Mouse (Mus musculus) kidney, embryonic 16.5 days (tissue): ENCODE measurements around the gene Sdccag8. TPM values are rescaled to one million over a fixed set of nuclear protein-coding genes. Genes with fewer than 3 reads are reported as not detected.

Experiments
- ATAC-seq: fragments of 200-750 bp; cut with Nextera tagmentation; 2 replicates; pipeline ENCODE4 v1.8.0; 2017; ENCODE audit warnings: moderate TSS enrichment; ENCODE audit not compliant: low FRiP score, low TSS enrichment
- H3K27ac ChIP-seq: fragments of 300-500 bp; sonication (generic); 2 replicates; pipeline ENCODE4 v1.5.1; 2014; ENCODE audit warnings: low read length
- H3K27me3 ChIP-seq: fragments of 300-500 bp; sonication (generic); 2 replicates; pipeline ENCODE4 v1.6.1; 2014; ENCODE audit warnings: low read length, control low read depth, mixed read lengths; ENCODE audit not compliant: insufficient read depth
- H3K36me3 ChIP-seq: fragments of 300-500 bp; sonication (generic); 2 replicates; pipeline ENCODE4 v1.6.1; 2014; ENCODE audit warnings: low read length, control low read depth, mixed read lengths; ENCODE audit not compliant: insufficient read depth
- H3K4me1 ChIP-seq: fragments of 300-500 bp; sonication (generic); 2 replicates; pipeline ENCODE4 v1.6.1; 2014; ENCODE audit warnings: low read length, control low read depth, mixed read lengths; ENCODE audit not compliant: insufficient read depth
- H3K4me2 ChIP-seq: fragments of 300-500 bp; sonication (generic); replicated peaks from 2 replicates; pipeline ENCODE4 v1.6.1; 2014; ENCODE audit warnings: low read depth, low read length
- H3K4me3 ChIP-seq: fragments of 300-500 bp; sonication (generic); 2 replicates; pipeline ENCODE4 v1.5.1; 2014; ENCODE audit warnings: mild to moderate bottlenecking, low read length
- H3K9ac ChIP-seq: fragments of 300-500 bp; sonication (generic); replicated peaks from 2 replicates; pipeline ENCODE4 v1.6.1; 2014; ENCODE audit warnings: low read length
- H3K9me3 ChIP-seq: fragments of 300-500 bp; sonication (generic); 2 replicates; pipeline ENCODE4 v1.6.1; 2016; ENCODE audit warnings: low read length, control low read depth
- WGBS: fragments of 180-500 bp; shearing (Covaris S2); extraction: QIAGEN DNeasy Blood & Tissue Kit; methylation state at CpG from one replicate; pipeline ENCODE4 v1.1.7; 2014; 5-methylcytosine and 5-hydroxymethylcytosine counted together
- polyA plus RNA-seq: library from polyadenylated mRNA; unstranded; fragments of >200 nt; fragmentation: Nextera tagmentation; extraction: Ambion mirVana; gene quantifications from 2 replicates; pipeline ENCODE4 v1.2.1, GENCODE M21; 2015

The Sdccag8 gene
- polyA plus RNA-seq, 1 experiment from 2014 or later, result 20.1 TPM

- H3K9ac ChIP-seq, result no peak overlapping the region
- H3K4me3 ChIP-seq, result no peak overlapping the region
- H3K27ac ChIP-seq, result no peak overlapping the region
- no peaks in the 10 kb centered on the region for H3K9me3 ChIP-seq
- H3K36me3 ChIP-seq, result no peaks in the 10 kb centered on the region
- H3K4me2 ChIP-seq, result no peak overlapping the region
- WGBS, result 77% methylated on average over 6 of the region's 6 CpGs
- no peaks in the 10 kb centered on the region for H3K4me1 ChIP-seq
- no peaks in the 10 kb centered on the region for H3K27me3 ChIP-seq
- ATAC-seq, result no peak
Observed at GRCm38 (mm10) chr1:177039093-177039674, 224.7 kb downstream of the Sdccag8 start.

- H3K4me1 ChIP-seq, result no peaks in the 10 kb centered on the region
- no peaks in the 10 kb centered on the region for H3K9me3 ChIP-seq
- no peak for ATAC-seq
- H3K9ac ChIP-seq, result no peak overlapping the region
- H3K27me3 ChIP-seq, result no peaks in the 10 kb centered on the region
- 58% methylated on average over 4 of the region's 4 CpGs for WGBS
- no peaks in the 10 kb centered on the region for H3K36me3 ChIP-seq
- no peak overlapping the region for H3K4me3 ChIP-seq
- no peak overlapping the region for H3K4me2 ChIP-seq
- no peak overlapping the region for H3K27ac ChIP-seq
Observed at GRCm38 (mm10) chr1:177040058-177040457, 225.6 kb downstream of the Sdccag8 start.

DNA sequence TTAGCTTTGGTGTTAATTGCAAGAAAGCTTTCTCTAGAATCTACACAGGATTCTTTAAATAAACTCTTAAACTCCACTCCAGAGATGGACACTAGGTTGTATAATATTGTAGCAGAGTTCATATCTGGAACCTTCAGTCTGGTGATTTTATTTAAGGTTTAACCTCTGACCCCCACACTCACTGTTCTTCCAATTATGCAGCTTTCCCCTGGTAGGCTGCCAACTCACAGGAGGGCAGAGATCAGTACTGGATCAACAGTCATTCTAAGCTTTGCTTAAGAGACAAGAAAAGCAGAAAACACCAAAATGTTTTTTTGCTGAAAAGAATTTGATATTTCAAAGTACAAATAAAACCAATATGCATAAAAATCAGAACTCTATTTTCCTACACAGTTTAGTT, 231.4 kb downstream of the Sdccag8 start:
- H3K36me3 ChIP-seq, result no peaks in the 10 kb centered on the region
- ATAC-seq, result no peak
- H3K4me3 ChIP-seq, result no peak overlapping the region
- no peak overlapping the region for H3K27ac ChIP-seq
- H3K9ac ChIP-seq, result no peak overlapping the region
- no peaks in the 10 kb centered on the region for H3K9me3 ChIP-seq
- no peaks in the 10 kb centered on the region for H3K27me3 ChIP-seq
- no peak overlapping the region for H3K4me2 ChIP-seq
- no peaks in the 10 kb centered on the region for H3K4me1 ChIP-seq

DNA sequence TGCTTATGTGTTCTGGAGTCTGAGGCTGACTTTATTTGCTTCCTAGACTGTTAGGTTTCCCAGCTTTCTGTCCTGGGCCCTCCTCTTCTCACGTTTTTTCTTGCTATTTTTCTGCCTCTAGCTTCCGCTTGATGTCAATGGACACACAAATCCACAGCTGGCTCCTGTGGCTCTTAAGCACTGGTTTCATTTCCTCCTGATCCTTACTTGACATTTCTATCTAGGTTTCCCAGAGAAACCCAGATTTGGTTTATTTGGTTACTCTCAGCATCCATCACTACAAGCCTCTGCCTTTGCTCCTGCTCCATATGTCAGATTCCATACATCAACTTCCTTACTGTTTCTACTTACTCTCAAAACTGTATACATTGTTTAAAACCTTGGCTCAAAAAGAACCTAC, 232.5 kb downstream of the Sdccag8 start:
- Histone ChIP-seq H3K27ac (no peak overlapping the region), H3K36me3 (no peaks in the 10 kb centered on the region), H3K4me3 (no peak overlapping the region), H3K9ac (no peak overlapping the region), H3K9me3 (no peaks in the 10 kb centered on the region), H3K4me2 (no peak overlapping the region), H3K27me3 (no peaks in the 10 kb centered on the region), H3K4me1 (no peaks in the 10 kb centered on the region)
- 81% methylated on average over 2 of the region's 2 CpGs for WGBS
- ATAC-seq, result no peak

DNA sequence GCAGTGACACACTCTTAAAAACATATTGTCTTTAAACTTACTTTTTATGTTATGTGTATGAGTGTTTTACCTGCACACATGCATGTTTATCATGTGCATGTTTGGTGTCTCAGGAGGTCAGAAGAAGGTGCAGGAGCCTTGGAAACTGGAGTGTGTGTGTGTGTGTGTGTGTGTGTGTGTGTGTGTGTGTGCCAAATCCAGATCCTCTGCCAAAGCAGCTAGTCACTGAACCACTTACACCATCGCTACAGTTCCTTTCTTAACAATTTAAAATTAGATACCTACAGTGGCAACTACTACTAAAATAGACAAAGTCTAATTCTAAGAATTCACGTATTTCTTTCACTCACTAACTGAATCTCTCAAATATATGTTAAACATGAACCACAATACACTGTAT, 234.3 kb downstream of the Sdccag8 start:
- no peaks in the 10 kb centered on the region for H3K4me1 ChIP-seq
- no peaks in the 10 kb centered on the region for H3K9me3 ChIP-seq
- WGBS, result 87% methylated on average over 2 of the region's 2 CpGs
- H3K4me3 ChIP-seq, result no peak overlapping the region
- H3K4me2 ChIP-seq, result no peak overlapping the region
- no peaks in the 10 kb centered on the region for H3K27me3 ChIP-seq
- H3K27ac ChIP-seq, result no peak overlapping the region
- no peak for ATAC-seq
- H3K36me3 ChIP-seq, result no peaks in the 10 kb centered on the region
- no peak overlapping the region for H3K9ac ChIP-seq

DNA sequence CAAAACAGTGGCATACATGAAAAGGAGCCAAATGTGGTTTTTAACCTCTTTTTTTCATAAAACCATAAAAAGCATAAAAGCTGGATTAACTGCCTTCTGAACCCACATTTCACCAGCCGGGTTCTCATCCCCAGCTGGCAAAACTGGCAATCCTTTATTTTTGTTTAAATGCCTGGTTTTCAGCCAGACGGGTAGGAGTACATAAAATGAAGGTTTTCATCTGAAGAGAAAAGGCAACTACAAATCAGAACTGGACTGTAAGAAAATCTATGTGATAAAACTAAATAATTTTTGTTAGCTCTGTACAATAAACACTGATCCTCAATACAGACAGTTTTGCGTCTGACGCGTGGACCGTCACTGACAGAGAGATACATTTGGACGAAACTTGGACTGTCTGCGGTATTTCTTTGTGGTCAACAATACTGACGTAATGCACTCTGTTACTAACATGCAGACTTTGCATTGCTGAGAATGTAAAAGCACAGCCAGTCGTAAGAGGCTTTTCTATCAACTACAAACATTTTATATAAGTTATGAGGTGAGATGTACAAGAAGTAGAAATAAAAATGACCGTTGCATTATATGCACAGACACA, 237.0 kb downstream of the Sdccag8 start:
- H3K27me3 ChIP-seq, result no peaks in the 10 kb centered on the region
- 83% methylated on average over 11 of the region's 11 CpGs for WGBS
- H3K9ac ChIP-seq, result no peak overlapping the region
- H3K4me2 ChIP-seq, result no peak overlapping the region
- no peak overlapping the region for H3K27ac ChIP-seq
- H3K4me1 ChIP-seq, result no peaks in the 10 kb centered on the region
- H3K36me3 ChIP-seq, result no peaks in the 10 kb centered on the region
- H3K4me3 ChIP-seq, result no peak overlapping the region
- no peak for ATAC-seq
- H3K9me3 ChIP-seq, result no peaks in the 10 kb centered on the region

GRCm38 (mm10) chr1:177054891-177055290, 240.4 kb downstream of the Sdccag8 start:
- no peaks in the 10 kb centered on the region for H3K36me3 ChIP-seq
- no peak overlapping the region for H3K4me3 ChIP-seq
- H3K9me3 ChIP-seq, result no peaks in the 10 kb centered on the region
- no peaks in the 10 kb centered on the region for H3K4me1 ChIP-seq
- H3K27ac ChIP-seq, result no peak overlapping the region
- ATAC-seq, result no peak
- H3K4me2 ChIP-seq, result no peak overlapping the region
- 76% methylated on average over 2 of the region's 2 CpGs for WGBS
- no peak overlapping the region for H3K9ac ChIP-seq
- H3K27me3 ChIP-seq, result no peaks in the 10 kb centered on the region

DNA sequence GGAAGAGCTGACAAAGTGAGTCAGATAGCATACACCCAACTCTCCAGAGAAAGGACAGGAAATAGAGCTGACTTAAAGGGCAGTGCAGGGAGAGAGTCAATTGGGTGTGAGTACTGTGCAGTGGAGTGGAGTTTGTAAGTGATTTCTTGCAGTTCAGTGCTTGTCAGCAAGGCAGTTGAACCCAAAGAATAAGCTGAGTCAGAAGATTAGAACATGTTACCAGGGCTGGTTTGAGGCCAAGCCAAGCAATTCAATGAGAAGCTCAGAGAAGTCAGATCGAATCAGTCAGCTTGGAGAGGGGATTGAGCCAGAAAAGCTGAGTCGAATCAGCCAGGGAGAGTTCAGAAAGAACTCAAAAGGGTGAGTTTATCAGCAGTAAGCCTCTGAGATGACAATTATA, 247.3 kb downstream of the Sdccag8 start:
- ATAC-seq, result no peak
- Histone ChIP-seq H3K4me1 (no peaks in the 10 kb centered on the region), H3K27me3 (no peaks in the 10 kb centered on the region), H3K36me3 (0 out of 2 replicates have a peak, but pooled peaks cover 2% of the 10 kb centered on the region), H3K4me3 (no peak overlapping the region), H3K9ac (no peak overlapping the region), H3K9me3 (no peaks in the 10 kb centered on the region), H3K4me2 (no peak overlapping the region), H3K27ac (no peak overlapping the region)
- 85% methylated on average over 2 of the region's 2 CpGs for WGBS

GRCm38 (mm10) chr1:177065732-177066131, 251.3 kb downstream of the Sdccag8 start:
- H3K4me3 ChIP-seq, result no peak overlapping the region
- ATAC-seq, result no peak
- H3K9ac ChIP-seq, result no peak overlapping the region
- H3K27me3 ChIP-seq, result no peaks in the 10 kb centered on the region
- no peaks in the 10 kb centered on the region for H3K9me3 ChIP-seq
- no peak overlapping the region for H3K27ac ChIP-seq
- H3K4me2 ChIP-seq, result no peak overlapping the region
- H3K4me1 ChIP-seq, result no peaks in the 10 kb centered on the region
- H3K36me3 ChIP-seq, result 0 out of 2 replicates have a peak, but pooled peaks cover 2% of the 10 kb centered on the region

DNA sequence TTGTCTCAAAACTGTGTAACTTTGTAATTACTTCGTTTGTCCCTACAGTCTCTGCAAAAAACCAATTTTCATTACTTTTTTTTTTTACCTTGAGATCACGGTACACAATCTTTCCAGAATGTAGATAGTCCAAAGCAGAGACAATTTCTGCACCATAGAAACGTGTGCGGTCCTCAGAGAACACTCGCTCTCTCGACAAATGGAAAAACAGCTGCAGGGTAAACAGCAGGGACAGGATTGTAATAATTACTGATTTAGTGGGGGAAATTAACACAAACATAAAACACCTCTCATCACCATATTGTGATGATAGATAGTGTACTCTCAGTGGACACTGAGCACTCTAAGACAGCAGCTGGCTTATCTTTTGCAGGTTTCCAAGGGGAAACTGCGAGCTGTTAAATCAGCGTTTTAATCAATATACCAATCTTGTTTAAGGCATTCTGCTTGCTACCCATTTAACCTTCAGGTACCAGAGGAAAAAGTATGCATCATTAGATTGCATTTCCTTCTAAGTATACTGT, 252.7 kb downstream of the Sdccag8 start:
- no peaks in the 10 kb centered on the region for H3K9me3 ChIP-seq
- H3K9ac ChIP-seq, result no peak overlapping the region
- no peak for ATAC-seq
- no peaks in the 10 kb centered on the region for H3K4me1 ChIP-seq
- WGBS, result 89% methylated on average over 8 of the region's 8 CpGs
- no peaks in the 10 kb centered on the region for H3K36me3 ChIP-seq
- no peak overlapping the region for H3K4me3 ChIP-seq
- no peak overlapping the region for H3K27ac ChIP-seq
- no peak overlapping the region for H3K4me2 ChIP-seq
- no peaks in the 10 kb centered on the region for H3K27me3 ChIP-seq
